Mouse (Mus musculus) ES-CJ7 (cell line): Measurements from ENCODE around the gene Olfr849.

Experiments
- DNase-seq: peaks from one replicate; pipeline ENCODE4 v3.0.0; 2011; ENCODE audit warnings: low read depth, low spot score

Olfr849 gene

GRCm38 (mm10) chr9:19439966-19440365, at the start of gene Olfr849:
Olfr849 (plus strand) TSS chr9:19440266.
- DNase-seq: no peak

GRCm38 (mm10) chr9:19478148-19478547, 38.1 kb downstream of the Olfr849 start, which contains the start of gene Olfr850:
Olfr850 (minus strand) TSS chr9:19478248.
- DNase-seq: no peak

- no peak for DNase-seq
Observed at GRCm38 (mm10) chr9:19492995-19493394, 52.9 kb downstream of the Olfr849 start, which contains the start of gene Olfr851. Olfr851 (plus strand) TSS chr9:19493295.
